Mouse (Mus musculus): ENCODE data around the gene Khdrbs2. TPM values are rescaled to one million over a fixed set of nuclear protein-coding genes. Genes with fewer than 3 reads are reported as not detected.

The Khdrbs2 gene
- total RNA-seq, 1 experiment = 0.18 TPM

GRCm38 (mm10) chr1:32553459-32553858, 380.9 kb downstream of the Khdrbs2 start:
- no peaks in the 10 kb centered on the region for H3K4me1 ChIP-seq (ENCODE audit: control insufficient read depth in 2 of 2, insufficient read depth in 2 of 2, low read length in 2 of 2, poor library complexity in 1 of 2)
- H3K36me3 ChIP-seq (ENCODE audit: control insufficient read depth, insufficient read depth, low read length, poor library complexity, severe bottlenecking) = no peaks in the 10 kb centered on the region
- TF ChIP-seq HCFC1 (IDR thresholded peaks at IDR 0.05; ENCODE audit: borderline replicate concordance, insufficient read depth, low read length) (no peak), ZC3H11A (IDR thresholded peaks at IDR 0.05; ENCODE audit: borderline replicate concordance, low read depth, low read length) (no peak), ZNF384 (IDR thresholded peaks at IDR 0.05; ENCODE audit: low read depth, low read length) (no peak), MAFK (IDR thresholded peaks at IDR 0.05; ENCODE audit: insufficient read depth, low read depth, low read length) (no peak), CHD2 (IDR thresholded peaks at IDR 0.05; ENCODE audit: low read depth, low read length) (no peak)
- no peaks in the 10 kb centered on the region for H3K9me3 ChIP-seq (ENCODE audit: control insufficient read depth, insufficient read depth, low read depth, low read length)
- DNase-seq (ENCODE audit: low read depth, low spot score) = no peak
- H3K9ac ChIP-seq (ENCODE audit: insufficient read depth, low read depth, low read length, poor library complexity, severe bottlenecking) = no peak overlapping the region
- in situ Hi-C loops (cut with MboI; ENCODE audit: low sequenced_read_pairs in 2 of 2, unreplicated experiment in 2 of 2) = no loop called here
- no peak overlapping the region for H3K4me3 ChIP-seq (ENCODE audit: insufficient read depth in 1 of 2, low read depth in 1 of 2, low read length in 2 of 2, poor library complexity in 1 of 2, severe bottlenecking in 1 of 2)
- H3K27ac ChIP-seq (ENCODE audit: insufficient read depth, low read depth, low read length, poor library complexity, severe bottlenecking) = no peak overlapping the region

- no peak for TF ChIP-seq ZNF384 (IDR thresholded peaks at IDR 0.05; ENCODE audit: low read depth, low read length)
- no peak for TF ChIP-seq HCFC1 (IDR thresholded peaks at IDR 0.05; ENCODE audit: borderline replicate concordance, insufficient read depth, low read length)
- no peak overlapping the region for H3K27ac ChIP-seq (ENCODE audit: insufficient read depth, low read depth, low read length, poor library complexity, severe bottlenecking)
- no peak overlapping the region for H3K4me3 ChIP-seq (ENCODE audit: insufficient read depth in 1 of 2, low read depth in 1 of 2, low read length in 2 of 2, poor library complexity in 1 of 2, severe bottlenecking in 1 of 2)
- no peak for DNase-seq (ENCODE audit: low read depth, low spot score)
- H3K9ac ChIP-seq (ENCODE audit: insufficient read depth, low read depth, low read length, poor library complexity, severe bottlenecking) = no peak overlapping the region
- no peaks in the 10 kb centered on the region for H3K9me3 ChIP-seq (ENCODE audit: control insufficient read depth, insufficient read depth, low read depth, low read length)
- no peaks in the 10 kb centered on the region for H3K36me3 ChIP-seq (ENCODE audit: control insufficient read depth, insufficient read depth, low read length, poor library complexity, severe bottlenecking)
- no peaks in the 10 kb centered on the region for H3K4me1 ChIP-seq (ENCODE audit: control insufficient read depth in 2 of 2, insufficient read depth in 2 of 2, low read length in 2 of 2, poor library complexity in 1 of 2)
- in situ Hi-C loops (cut with MboI; ENCODE audit: low sequenced_read_pairs in 2 of 2, unreplicated experiment in 2 of 2) = no loop called here
Observed at GRCm38 (mm10) chr1:32553925-32554324, 381.4 kb downstream of the Khdrbs2 start.

- H3K4me3 ChIP-seq (ENCODE audit: insufficient read depth in 1 of 2, low read depth in 1 of 2, low read length in 2 of 2, poor library complexity in 1 of 2, severe bottlenecking in 1 of 2) = no peak overlapping the region
- H3K4me1 ChIP-seq (ENCODE audit: control insufficient read depth in 2 of 2, insufficient read depth in 2 of 2, low read length in 2 of 2, poor library complexity in 1 of 2) = no peaks in the 10 kb centered on the region
- DNase-seq (ENCODE audit: low read depth, low spot score) = no peak
- in situ Hi-C loops (cut with MboI; ENCODE audit: low sequenced_read_pairs in 2 of 2, unreplicated experiment in 2 of 2) = no loop called here
- H3K9me3 ChIP-seq (ENCODE audit: control insufficient read depth, insufficient read depth, low read depth, low read length) = no peaks in the 10 kb centered on the region
- TF ChIP-seq CHD2 (IDR thresholded peaks at IDR 0.05; ENCODE audit: low read depth, low read length) (no peak), MAFK (IDR thresholded peaks at IDR 0.05; ENCODE audit: insufficient read depth, low read depth, low read length) (no peak)
- H3K27ac ChIP-seq (ENCODE audit: insufficient read depth, low read depth, low read length, poor library complexity, severe bottlenecking) = no peak overlapping the region
- H3K36me3 ChIP-seq (ENCODE audit: control insufficient read depth, insufficient read depth, low read length, poor library complexity, severe bottlenecking) = no peaks in the 10 kb centered on the region
- no peak overlapping the region for H3K9ac ChIP-seq (ENCODE audit: insufficient read depth, low read depth, low read length, poor library complexity, severe bottlenecking)
Observed at GRCm38 (mm10) chr1:32568901-32569300, 396.4 kb downstream of the Khdrbs2 start.

GRCm38 (mm10) chr1:32626060-32626459, 453.5 kb downstream of the Khdrbs2 start:
- no peak overlapping the region for H3K9ac ChIP-seq (ENCODE audit: insufficient read depth, low read depth, low read length, poor library complexity, severe bottlenecking)
- DNase-seq (ENCODE audit: low read depth, low spot score) = no peak
- no peaks in the 10 kb centered on the region for H3K36me3 ChIP-seq (ENCODE audit: control insufficient read depth, insufficient read depth, low read length, poor library complexity, severe bottlenecking)
- no peaks in the 10 kb centered on the region for H3K9me3 ChIP-seq (ENCODE audit: control insufficient read depth, insufficient read depth, low read depth, low read length)
- H3K4me3 ChIP-seq (ENCODE audit: insufficient read depth in 1 of 2, low read depth in 1 of 2, low read length in 2 of 2, poor library complexity in 1 of 2, severe bottlenecking in 1 of 2) = no peak overlapping the region
- no peak for TF ChIP-seq HCFC1 (IDR thresholded peaks at IDR 0.05; ENCODE audit: borderline replicate concordance, insufficient read depth, low read length)
- no peak for TF ChIP-seq ZC3H11A (IDR thresholded peaks at IDR 0.05; ENCODE audit: borderline replicate concordance, low read depth, low read length)
- no peak for TF ChIP-seq CHD2 (IDR thresholded peaks at IDR 0.05; ENCODE audit: low read depth, low read length)
- TF ChIP-seq MAFK (IDR thresholded peaks at IDR 0.05; ENCODE audit: insufficient read depth, low read depth, low read length) = no peak
- TF ChIP-seq ZNF384 (IDR thresholded peaks at IDR 0.05; ENCODE audit: low read depth, low read length) = no peak
- no peaks in the 10 kb centered on the region for H3K4me1 ChIP-seq (ENCODE audit: control insufficient read depth in 2 of 2, insufficient read depth in 2 of 2, low read length in 2 of 2, poor library complexity in 1 of 2)
- in situ Hi-C loops (cut with MboI; ENCODE audit: low sequenced_read_pairs in 2 of 2, unreplicated experiment in 2 of 2) = no loop called here
- no peak overlapping the region for H3K27ac ChIP-seq (ENCODE audit: insufficient read depth, low read depth, low read length, poor library complexity, severe bottlenecking)
